Mouse (Mus musculus) olfactory bulb, adult 2 months (tissue): ENCODE data around the gene Map3k4.

Experiments
- CTCF ChIP-seq: fragments of 200-500 bp; IDR thresholded peaks from 2 replicates; pipeline ENCODE4 v1.5.1; 2012; ENCODE audit warnings: low read depth, mild to moderate bottlenecking, low read length, moderate library complexity; ENCODE audit not compliant: insufficient read depth
- POLR2A ChIP-seq: fragments of 200-500 bp; IDR thresholded peaks from 2 replicates; pipeline ENCODE4 v1.6.1; 2012; ENCODE audit warnings: mild to moderate bottlenecking, low read depth, low read length, moderate library complexity; ENCODE audit not compliant: insufficient read depth

- TF ChIP-seq CTCF: no peak
- TF ChIP-seq POLR2A: no peak
These were observed 25.7 kb downstream of the Map3k4 start for GRCm38 (mm10) chr17:12292877-12293276.
